Mouse (Mus musculus): Measurements from ENCODE around the gene Ces2h.
"Not testable (repeated sequence)": the region's sequence is repeated elsewhere in the genome, so short reads cannot be mapped to it uniquely, and the experiment has no call there.

The Ces2h gene

GRCm38 (mm10) chr8:105000586-105000985 lies at the start of gene Ces2h:
Ces2h (plus strand) TSS chr8:105000853.
- DNase-seq (ENCODE audit: low read depth, low spot score), result no peak

GRCm38 (mm10) chr8:104961537-104961961 lies 39.1 kb upstream of the Ces2h start, which contains the start of gene Ces2g:
Ces2g (plus strand) TSS chr8:104961718.
- no peak for DNase-seq (ENCODE audit: low read depth, low spot score)

- no peak for DNase-seq (ENCODE audit: low read depth, low spot score)
These were observed 38.3 kb upstream of the Ces2h start for GRCm38 (mm10) chr8:104962229-104962901.

GRCm38 (mm10) chr8:104963375-104963894 lies 37.2 kb upstream of the Ces2h start:
- DNase-seq (ENCODE audit: low read depth, low spot score), result no peak

- DNase-seq (ENCODE audit: low read depth, low spot score), result no peak
These were observed 16.5 kb upstream of the Ces2h start for GRCm38 (mm10) chr8:104984126-104984525.

- no peak for DNase-seq (ENCODE audit: low read depth, low spot score)
These were observed 15.7 kb upstream of the Ces2h start for GRCm38 (mm10) chr8:104984942-104985341.

GRCm38 (mm10) chr8:104998191-104998590 lies 2.5 kb upstream of the Ces2h start:
- no peak for DNase-seq (ENCODE audit: low read depth, low spot score)

GRCm38 (mm10) chr8:104999183-104999582 lies 1.5 kb upstream of the Ces2h start:
- no peak for DNase-seq (ENCODE audit: low read depth, low spot score)

- DNase-seq (ENCODE audit: low read depth, low spot score), result no peak
These were observed 9.3 kb downstream of the Ces2h start for GRCm38 (mm10) chr8:105010000-105010399.

GRCm38 (mm10) chr8:105011136-105011535 lies 10.5 kb downstream of the Ces2h start:
- no peak for DNase-seq (ENCODE audit: low read depth, low spot score)

- DNase-seq (ENCODE audit: low read depth, low spot score), result no peak
These were observed 13.7 kb downstream of the Ces2h start for GRCm38 (mm10) chr8:105014391-105014790.

- DNase-seq (ENCODE audit: low read depth, low spot score), result no peak
These were observed 21.3 kb downstream of the Ces2h start for GRCm38 (mm10) chr8:105021954-105022353.

- DNase-seq (ENCODE audit: low read depth, low spot score), result no peak
These were observed 22.4 kb downstream of the Ces2h start for GRCm38 (mm10) chr8:105023087-105023486.

GRCm38 (mm10) chr8:105025050-105025449 lies 24.4 kb downstream of the Ces2h start:
- no peak for DNase-seq (ENCODE audit: low read depth, low spot score)

- no peak for DNase-seq (ENCODE audit: low read depth, low spot score)
These were observed 42.9 kb downstream of the Ces2h start for GRCm38 (mm10) chr8:105043510-105043909.

- no peak for DNase-seq (ENCODE audit: low read depth, low spot score)
These were observed 45.3 kb downstream of the Ces2h start for GRCm38 (mm10) chr8:105045824-105046401.

- DNase-seq (ENCODE audit: low read depth, low spot score), result no peak
These were observed 47.8 kb downstream of the Ces2h start, which contains the start of gene Ces3a for GRCm38 (mm10) chr8:105048371-105048854. Ces3a (plus strand) TSS chr8:105048601.

GRCm38 (mm10) chr8:105056211-105056610 lies 55.6 kb downstream of the Ces2h start:
- DNase-seq (ENCODE audit: low read depth, low spot score), result no peak

- no peak for DNase-seq (ENCODE audit: low read depth, low spot score)
These were observed 59.4 kb downstream of the Ces2h start for GRCm38 (mm10) chr8:105060056-105060455.

GRCm38 (mm10) chr8:105066761-105067160 lies 66.1 kb downstream of the Ces2h start:
- DNase-seq (ENCODE audit: low read depth, low spot score), result peak; percentile 52

- not testable (repeated sequence) for DNase-seq (ENCODE audit: low read depth, low spot score)
These were observed 67.3 kb downstream of the Ces2h start for GRCm38 (mm10) chr8:105067905-105068304.

- no peak for DNase-seq (ENCODE audit: low read depth, low spot score)
These were observed 68.3 kb downstream of the Ces2h start for GRCm38 (mm10) chr8:105068971-105069370.

All from forelimb bud, embryonic 11.5 days (tissue).